Mouse (Mus musculus) forebrain, postnatal 0 days (tissue): ENCODE measurements around the gene Efna2. TPM values are rescaled to one million over a fixed set of nuclear protein-coding genes. Genes with fewer than 3 reads are reported as not detected.

Experiments used
- ATAC-seq: fragments of 200-750 bp; cut with Nextera tagmentation; 2 replicates; pipeline ENCODE4 v1.8.0; 2017; ENCODE audit warnings: mild to moderate bottlenecking, moderate library complexity
- DNase-seq: peaks from one replicate; pipeline ENCODE4 v3.0.0-alpha.2; 2015
- H3K27ac ChIP-seq: fragments of 300-500 bp; sonication (generic); 2 replicates; pipeline ENCODE4 v1.5.1; 2014; ENCODE audit warnings: low read depth, mild to moderate bottlenecking, antibody characterized with exemption, low read length, moderate library complexity, mixed read lengths
- H3K27me3 ChIP-seq: fragments of 300-500 bp; sonication (generic); 2 replicates; pipeline ENCODE4 v1.6.1; 2014; ENCODE audit warnings: mild to moderate bottlenecking, low read length, mixed read lengths; ENCODE audit not compliant: insufficient read depth
- H3K36me3 ChIP-seq: fragments of 300-500 bp; sonication (generic); 2 replicates; pipeline ENCODE4 v1.6.1; 2014; ENCODE audit warnings: mild to moderate bottlenecking, moderate library complexity; ENCODE audit not compliant: insufficient read depth
- H3K4me1 ChIP-seq: fragments of 300-500 bp; sonication (generic); 2 replicates; pipeline ENCODE4 v1.6.1; 2014; ENCODE audit warnings: antibody characterized with exemption; ENCODE audit not compliant: insufficient read depth
- H3K4me2 ChIP-seq: fragments of 300-500 bp; sonication (generic); 2 replicates; pipeline ENCODE4 v1.6.1; 2014; ENCODE audit warnings: low read depth, mild to moderate bottlenecking, moderate library complexity
- H3K4me3 ChIP-seq: fragments of 300-500 bp; sonication (generic); 2 replicates; pipeline ENCODE4 v1.5.1; 2014; ENCODE audit warnings: low read depth, low read length, mixed read lengths
- H3K9ac ChIP-seq: fragments of 300-500 bp; sonication (generic); 2 replicates; pipeline ENCODE4 v1.6.1; 2014; ENCODE audit warnings: mild to moderate bottlenecking
- H3K9me3 ChIP-seq: fragments of 300-500 bp; sonication (generic); 2 replicates; pipeline ENCODE4 v1.6.1; 2016; ENCODE audit warnings: low read length
- CTCF ChIP-seq: sonication (generic); IDR thresholded peaks from 2 replicates; pipeline ENCODE4 v1.5.1; 2016; ENCODE audit warnings: antibody characterized with exemption, control low read depth, low read depth
- WGBS: fragments of 180-500 bp; shearing (Covaris S2); extraction: QIAGEN DNeasy Blood & Tissue Kit; methylation state at CpG from one replicate; pipeline ENCODE4 v1.1.7; 2014; 5-methylcytosine and 5-hydroxymethylcytosine counted together
- polyA plus RNA-seq: library from polyadenylated mRNA; unstranded; fragments of >200 nt; fragmentation: Nextera tagmentation; extraction: Ambion mirVana; gene quantifications from 2 replicates; pipeline ENCODE4 v1.2.1, GENCODE M21; 2015
- total RNA-seq: library from RNA; depleted of rRNA; stranded (reverse); fragments of >200 nt; gene quantifications from 2 replicates; pipeline ENCODE4 v1.2.3, GENCODE M21; 2014

The Efna2 gene
- total and polyA plus RNA-seq, 2 experiments from 2014 or later = 29.0 to 31.3 TPM

- Histone ChIP-seq H3K4me1 (peaks cover 12% of the 10 kb centered on the region; the same call in 1 of the 2 replicates), H3K27me3 (no peaks in the 10 kb centered on the region), H3K4me2 (no peak overlapping the region), H3K27ac (no peak overlapping the region), H3K9me3 (no peaks in the 10 kb centered on the region), H3K36me3 (peaks cover 62% of the 10 kb centered on the region), H3K9ac (no peak overlapping the region), H3K4me3 (no peak overlapping the region)
- no peak for TF ChIP-seq CTCF
- ATAC-seq (no peak), DNase-seq (no peak)
- 92% methylated on average over 9 of the region's 9 CpGs for WGBS
Measured at GRCm38 (mm10) chr10:80134421-80134820, 44.9 kb upstream of the Efna2 start.

GRCm38 (mm10) chr10:80135161-80135560 is 44.1 kb upstream of the Efna2 start:
- DNase-seq = no peak
- 86% methylated on average over 10 of the region's 10 CpGs for WGBS
- Histone ChIP-seq H3K4me2 (no peak overlapping the region), H3K36me3 (peaks cover 55% of the 10 kb centered on the region), H3K27ac (no peak overlapping the region), H3K9me3 (no peaks in the 10 kb centered on the region), H3K4me1 (peaks cover 12% of the 10 kb centered on the region; the same call in 1 of the 2 replicates), H3K4me3 (no peak overlapping the region), H3K9ac (no peak overlapping the region), H3K27me3 (no peaks in the 10 kb centered on the region)
- ATAC-seq = no peak
- no peak for TF ChIP-seq CTCF

- no peaks in the 10 kb centered on the region for H3K9me3 ChIP-seq
- no peak overlapping the region for H3K27ac ChIP-seq
- H3K36me3 ChIP-seq = peaks cover 51% of the 10 kb centered on the region
- no peaks in the 10 kb centered on the region for H3K27me3 ChIP-seq
- ATAC-seq (no peak), DNase-seq (no peak)
- TF ChIP-seq CTCF = no peak
- H3K4me3 ChIP-seq = no peak overlapping the region
- no peak overlapping the region for H3K9ac ChIP-seq
- WGBS = 97% methylated on average over 1 of the region's 1 CpGs
- H3K4me1 ChIP-seq = peaks cover 12% of the 10 kb centered on the region; the same call in 1 of the 2 replicates
- H3K4me2 ChIP-seq = no peak overlapping the region
Measured at GRCm38 (mm10) chr10:80135641-80136040, 43.6 kb upstream of the Efna2 start.

GRCm38 (mm10) chr10:80136179-80136951 is 42.9 kb upstream of the Efna2 start:
- no peak for TF ChIP-seq CTCF
- peaks cover 43% of the 10 kb centered on the region for H3K36me3 ChIP-seq
- peak overlapping the region; percentile 96 for H3K27ac ChIP-seq
- H3K9me3 ChIP-seq = no peaks in the 10 kb centered on the region
- peak overlapping the region; percentile 93 for H3K4me2 ChIP-seq
- no peaks in the 10 kb centered on the region for H3K27me3 ChIP-seq
- no peak for ATAC-seq
- H3K4me3 ChIP-seq = peak overlapping the region; percentile 74
- H3K9ac ChIP-seq = peak overlapping the region; percentile 93
- no peak for DNase-seq
- H3K4me1 ChIP-seq = peaks cover 12% of the 10 kb centered on the region; the same call in 1 of the 2 replicates
- WGBS = 21% methylated on average over 46 of the region's 49 CpGs

GRCm38 (mm10) chr10:80136952-80137625 is 42.2 kb upstream of the Efna2 start:
- peak; percentile 10; the same call in 1 of the 2 replicates for TF ChIP-seq CTCF
- Histone ChIP-seq H3K27ac (peak overlapping the region; percentile 96), H3K36me3 (peaks cover 37% of the 10 kb centered on the region), H3K4me1 (peaks cover 12% of the 10 kb centered on the region; the same call in 1 of the 2 replicates), H3K27me3 (no peaks in the 10 kb centered on the region), H3K4me2 (peak overlapping the region; percentile 93), H3K9me3 (no peaks in the 10 kb centered on the region), H3K4me3 (peak overlapping the region; percentile 74), H3K9ac (peak overlapping the region; percentile 93)
- DNase-seq (peak; percentile 77), ATAC-seq (peak; percentile 16; the same call in 1 of the 2 replicates)
- WGBS = 7% methylated on average over 29 of the region's 29 CpGs

GRCm38 (mm10) chr10:80137626-80138552 is 41.4 kb upstream of the Efna2 start:
- Histone ChIP-seq H3K9ac (peak overlapping the region; percentile 93), H3K4me1 (peaks cover 15% of the 10 kb centered on the region), H3K36me3 (peaks cover 29% of the 10 kb centered on the region), H3K27ac (peak overlapping the region; percentile 96), H3K9me3 (no peaks in the 10 kb centered on the region), H3K27me3 (no peaks in the 10 kb centered on the region), H3K4me3 (peak overlapping the region; percentile 74), H3K4me2 (peak overlapping the region; percentile 93)
- ATAC-seq (peak; percentile 3; the same call in 1 of the 2 replicates), DNase-seq (peak; percentile 77)
- 4% methylated on average over 32 of the region's 33 CpGs for WGBS
- no peak for TF ChIP-seq CTCF
